Mouse (Mus musculus) liver, adult 2 months (tissue): Measurements from ENCODE around the gene Ubap2. TPM values are rescaled to one million over a fixed set of nuclear protein-coding genes. Genes with fewer than 3 reads are reported as not detected.

Source experiments
- DNase-seq: peaks from one replicate; pipeline ENCODE4 v3.0.0-alpha.2; 2011; ENCODE audit warnings: low read depth, low spot score; ENCODE audit errors: extremely low read depth
- H3K27ac ChIP-seq: fragments of 200-500 bp; replicated peaks from 2 replicates; pipeline ENCODE4 v1.5.1; 2012; ENCODE audit warnings: low read depth, mild to moderate bottlenecking, control low read depth, inconsistent platforms, low read length; ENCODE audit not compliant: insufficient read depth
- H3K27me3 ChIP-seq: fragments of 200-500 bp; 2 replicates; pipeline ENCODE4 v1.6.1; 2012; ENCODE audit warnings: mild to moderate bottlenecking, moderate library complexity, low read length, inconsistent platforms; ENCODE audit not compliant: control insufficient read depth, insufficient read depth
- H3K36me3 ChIP-seq: fragments of 200-500 bp; 2 replicates; pipeline ENCODE4 v1.6.1; 2012; ENCODE audit warnings: low read length, inconsistent platforms; ENCODE audit not compliant: control insufficient read depth, insufficient read depth
- H3K4me1 ChIP-seq: fragments of 200-500 bp; 2 replicates; pipeline ENCODE4 v1.6.1; 2011; ENCODE audit warnings: low read length; ENCODE audit not compliant: control insufficient read depth, insufficient read depth
- H3K4me3 ChIP-seq: fragments of 200-500 bp; 2 replicates; pipeline ENCODE4 v1.5.1; 2011; ENCODE audit warnings: low read depth, mild to moderate bottlenecking, control low read depth, low read length, moderate library complexity; ENCODE audit not compliant: insufficient read depth
- H3K79me2 ChIP-seq: fragments of 200-500 bp; 2 replicates; pipeline ENCODE4 v1.6.1; 2012; ENCODE audit warnings: inconsistent platforms, mild to moderate bottlenecking, low read length, moderate library complexity; ENCODE audit not compliant: control insufficient read depth, insufficient read depth
- H3K9ac ChIP-seq: fragments of 200-500 bp; 2 replicates; pipeline ENCODE4 v1.6.1; 2012; ENCODE audit warnings: low read depth, mild to moderate bottlenecking, control low read depth, inconsistent platforms, low read length
- CTCF ChIP-seq: fragments of 200-500 bp; IDR thresholded peaks from 2 replicates; pipeline ENCODE4 v1.5.1; 2011; ENCODE audit warnings: low read depth, low read length, control low read depth
- POLR2A ChIP-seq: fragments of 200-500 bp; IDR thresholded peaks from 2 replicates; pipeline ENCODE4 v1.6.1; 2011; ENCODE audit warnings: low read length, control low read depth; ENCODE audit not compliant: insufficient read depth; ENCODE audit errors: extremely low read depth
- WGBS: fragments of 180-500 bp; shearing (Covaris S2); methylation state at CpG from one replicate; pipeline ENCODE4 v1.1.7; 2018; 5-methylcytosine and 5-hydroxymethylcytosine counted together
- polyA plus RNA-seq: library from polyadenylated mRNA; depleted of rRNA; stranded (reverse); fragments of >200 nt; gene quantifications from 2 replicates; pipeline ENCODE4 v1.2.3, GENCODE M21; 2012
- total RNA-seq: library from RNA; depleted of rRNA; stranded (reverse); fragments of >200 nt; gene quantifications from 2 replicates; pipeline ENCODE4 v1.2.3, GENCODE M21; 2014

Gene Ubap2
- total and polyA plus RNA-seq, 2 experiments = 3.0 to 23.0 TPM

DNA sequence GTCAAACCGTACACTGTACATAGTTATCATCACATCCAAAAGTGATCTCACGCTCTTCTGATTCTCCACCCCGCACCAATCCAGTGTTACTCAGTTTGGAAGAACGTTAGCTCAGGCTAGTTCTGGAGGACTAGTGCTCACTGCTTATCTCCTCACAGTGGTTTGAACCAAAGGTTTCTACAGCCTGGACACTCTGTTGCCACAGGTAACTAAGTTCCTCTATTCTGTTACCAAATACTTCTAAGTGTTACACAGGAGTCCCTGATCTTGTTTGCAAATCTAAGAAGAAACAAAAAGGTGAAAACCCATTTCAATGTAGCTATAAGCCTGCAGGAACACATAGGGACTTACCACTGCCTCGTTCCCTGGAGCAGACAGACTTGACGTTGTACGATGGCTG lies 21.0 kb upstream of the Ubap2 start:
- no peak for DNase-seq
- TF ChIP-seq POLR2A (no peak), CTCF (no peak)
- no peak overlapping the region for H3K9ac ChIP-seq
- 97% methylated on average over 7 of the region's 7 CpGs for WGBS
- no peaks in the 10 kb centered on the region for H3K79me2 ChIP-seq
- no peaks in the 10 kb centered on the region for H3K27me3 ChIP-seq
- H3K27ac ChIP-seq = no peak overlapping the region
- H3K4me1 ChIP-seq = no peaks in the 10 kb centered on the region
- peaks cover 73% of the 10 kb centered on the region for H3K36me3 ChIP-seq
- no peak overlapping the region for H3K4me3 ChIP-seq

DNA sequence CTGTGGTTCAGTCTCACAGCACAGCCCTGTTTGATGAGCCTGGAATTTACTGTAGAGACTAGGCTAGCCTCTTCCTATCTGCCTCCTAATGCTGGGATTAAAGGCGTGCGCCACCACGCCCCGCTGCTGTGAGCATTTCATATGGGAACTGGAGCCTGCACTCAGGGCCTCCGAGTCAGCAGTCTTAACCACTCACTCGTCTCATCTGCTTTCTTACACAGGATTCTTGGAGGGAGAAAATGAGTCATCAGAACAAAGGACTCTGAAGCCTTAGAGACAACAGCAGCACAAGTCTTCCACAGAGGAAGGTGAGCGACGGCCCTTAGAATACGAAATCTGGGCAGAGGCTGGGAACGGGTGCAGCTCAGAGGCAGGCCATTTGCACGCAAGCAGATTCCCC lies 20.6 kb upstream of the Ubap2 start:
- TF ChIP-seq POLR2A (no peak), CTCF (no peak)
- Histone ChIP-seq H3K27ac (no peak overlapping the region), H3K4me3 (no peak overlapping the region), H3K27me3 (no peaks in the 10 kb centered on the region), H3K4me1 (no peaks in the 10 kb centered on the region), H3K9ac (no peak overlapping the region), H3K79me2 (no peaks in the 10 kb centered on the region), H3K36me3 (peaks cover 73% of the 10 kb centered on the region)
- no peak for DNase-seq
- WGBS = 94% methylated on average over 11 of the region's 11 CpGs

DNA sequence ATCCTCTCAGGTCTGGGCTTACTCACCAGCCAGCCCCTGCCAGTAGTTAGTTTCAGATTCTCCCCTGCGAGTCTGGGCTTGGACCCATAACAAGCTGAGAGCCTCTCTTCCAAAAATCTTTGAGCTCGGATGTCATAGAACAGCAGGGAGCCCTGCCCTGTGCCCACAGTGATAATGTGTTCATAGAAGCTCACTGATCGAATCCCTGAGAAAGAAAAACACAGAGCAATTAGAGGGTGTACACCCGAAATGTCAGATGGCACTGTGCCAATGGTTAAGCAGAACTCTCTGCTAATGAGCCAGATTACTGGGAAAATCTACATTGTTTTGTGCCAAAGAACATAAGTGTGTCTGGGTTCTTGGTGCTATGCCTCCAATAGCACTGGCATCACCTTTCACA lies 19.0 kb upstream of the Ubap2 start:
- WGBS = 68% methylated on average over 4 of the region's 4 CpGs
- peaks cover 64% of the 10 kb centered on the region for H3K36me3 ChIP-seq
- TF ChIP-seq POLR2A (no peak), CTCF (no peak)

DNA sequence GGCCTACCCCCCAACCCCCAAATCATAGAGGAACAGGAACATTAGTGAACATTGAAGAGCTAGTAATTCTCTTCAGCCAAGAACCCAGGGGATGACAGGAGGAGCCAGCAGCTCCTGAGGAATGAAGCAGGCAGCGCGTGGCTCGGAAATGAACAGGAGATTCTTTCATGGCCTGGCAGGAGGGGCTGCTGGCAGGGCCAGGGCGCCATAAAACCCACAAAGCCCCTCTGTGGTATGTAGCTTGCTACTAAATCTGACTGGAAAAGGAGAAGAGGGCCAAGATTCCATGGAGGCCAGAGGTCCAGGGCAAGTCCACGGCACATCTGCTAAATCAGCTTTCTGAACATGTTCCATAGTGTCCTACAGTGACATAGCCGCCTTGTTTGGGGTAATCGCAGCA lies 14.9 kb upstream of the Ubap2 start:
- Histone ChIP-seq H3K79me2 (no peaks in the 10 kb centered on the region), H3K4me3 (no peak overlapping the region), H3K4me1 (no peaks in the 10 kb centered on the region), H3K9ac (no peak overlapping the region), H3K36me3 (peaks cover 30% of the 10 kb centered on the region), H3K27ac (no peak overlapping the region), H3K27me3 (no peaks in the 10 kb centered on the region)
- no peak for DNase-seq
- 84% methylated on average over 7 of the region's 7 CpGs for WGBS
- TF ChIP-seq POLR2A (no peak), CTCF (no peak)

More for the DNA sequence above, 19.0 kb upstream of the Ubap2 start:
- H3K27ac ChIP-seq = no peak overlapping the region
- H3K27me3 ChIP-seq = no peaks in the 10 kb centered on the region
- H3K79me2 ChIP-seq = no peaks in the 10 kb centered on the region
- DNase-seq = no peak
- no peaks in the 10 kb centered on the region for H3K4me1 ChIP-seq
- H3K4me3 ChIP-seq = no peak overlapping the region
- no peak overlapping the region for H3K9ac ChIP-seq

DNA sequence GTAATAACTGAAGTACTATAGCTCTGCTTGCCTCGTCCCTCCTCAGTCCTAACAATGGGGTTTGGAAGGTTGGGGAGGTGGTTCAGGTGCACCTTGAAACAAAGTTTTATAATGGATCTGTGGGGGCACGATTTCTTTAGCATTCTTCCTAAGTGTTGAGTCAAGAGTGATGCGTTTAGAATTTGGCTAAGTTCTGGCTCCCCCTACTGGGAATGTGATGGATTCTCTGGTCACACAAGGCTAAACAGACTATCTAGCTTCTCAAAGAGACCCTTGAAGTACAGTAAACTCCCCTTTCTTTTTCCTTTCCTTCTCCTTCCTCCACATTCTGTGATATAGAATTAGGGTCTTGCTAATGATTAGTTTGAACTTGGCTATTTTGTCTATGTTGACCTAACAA lies 11.5 kb upstream of the Ubap2 start:
- 24% methylated on average over 3 of the region's 3 CpGs for WGBS
- TF ChIP-seq POLR2A (no peak), CTCF (peak; percentile 57)
- no peaks in the 10 kb centered on the region for H3K27me3 ChIP-seq
- peaks cover 11% of the 10 kb centered on the region for H3K36me3 ChIP-seq
- H3K9ac ChIP-seq = no peak overlapping the region
- H3K4me1 ChIP-seq = no peaks in the 10 kb centered on the region
- peak; percentile 39 for DNase-seq
- no peak overlapping the region for H3K4me3 ChIP-seq
- H3K27ac ChIP-seq = no peak overlapping the region
- H3K79me2 ChIP-seq = no peaks in the 10 kb centered on the region

DNA sequence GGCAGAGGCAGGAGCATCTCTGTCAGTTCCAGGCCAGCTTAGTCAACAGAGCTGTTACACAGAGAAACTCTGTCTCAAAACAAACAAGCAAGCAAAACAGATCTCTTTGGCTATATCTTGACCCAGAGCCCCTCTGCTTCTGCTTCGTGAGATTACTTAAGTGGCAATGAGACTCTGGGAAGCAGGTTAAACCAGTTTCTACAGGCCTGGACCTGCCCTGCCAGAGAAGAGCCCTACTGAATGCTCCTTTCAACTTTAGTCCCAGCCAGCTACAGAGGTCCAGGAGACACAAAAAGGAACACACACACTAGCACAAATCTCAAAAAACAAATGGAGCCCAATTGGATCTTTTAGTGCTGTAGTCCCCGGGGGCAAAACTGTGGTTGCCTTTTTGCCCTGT lies 9.1 kb upstream of the Ubap2 start:
- H3K79me2 ChIP-seq = no peaks in the 10 kb centered on the region
- H3K27ac ChIP-seq = no peak overlapping the region
- no peak for TF ChIP-seq CTCF
- no peak for TF ChIP-seq POLR2A
- H3K9ac ChIP-seq = no peak overlapping the region
- DNase-seq = no peak
- WGBS = 86% methylated on average over 2 of the region's 2 CpGs
- no peak overlapping the region for H3K4me3 ChIP-seq
- no peaks in the 10 kb centered on the region for H3K27me3 ChIP-seq
- H3K36me3 ChIP-seq = no peaks in the 10 kb centered on the region
- no peaks in the 10 kb centered on the region for H3K4me1 ChIP-seq
